Mouse (Mus musculus): ENCODE data around the gene Larp4. TPM values are rescaled to one million over a fixed set of nuclear protein-coding genes. Genes with fewer than 3 reads are reported as not detected.

Gene Larp4
- total RNA-seq, 4 experiments from 2014 or later = 59.9 to 82.8 (median 69.9) TPM

GRCm38 (mm10) chr15:100006180-100006579, 36.3 kb downstream of the Larp4 start:
- no peak for DNase-seq

- no peak for DNase-seq
These were observed 48.5 kb downstream of the Larp4 start for GRCm38 (mm10) chr15:100018280-100018899.

- no peak for DNase-seq
These were observed 51.3 kb downstream of the Larp4 start for GRCm38 (mm10) chr15:100021175-100021574.

GRCm38 (mm10) chr15:100022923-100023322, 53.1 kb downstream of the Larp4 start:
- no peak for DNase-seq

- DNase-seq = no peak
These were observed 55.4 kb downstream of the Larp4 start for GRCm38 (mm10) chr15:100025076-100025834.

- DNase-seq = no peak
These were observed 58.3 kb downstream of the Larp4 start for GRCm38 (mm10) chr15:100028133-100028532.

GRCm38 (mm10) chr15:100029497-100029896, 59.6 kb downstream of the Larp4 start:
- no peak for DNase-seq

- DNase-seq = no peak
These were observed 60.0 kb downstream of the Larp4 start for GRCm38 (mm10) chr15:100029900-100030299.

- no peak for DNase-seq
These were observed 62.7 kb downstream of the Larp4 start for GRCm38 (mm10) chr15:100032546-100032945.

GRCm38 (mm10) chr15:100038470-100038971, 68.7 kb downstream of the Larp4 start, which contains the start of gene Dip2b:
Dip2b (plus strand) TSS chr15:100038664.
- peak; percentile 86 for DNase-seq

GRCm38 (mm10) chr15:100039001-100039701, 69.3 kb downstream of the Larp4 start:
- DNase-seq = peak; percentile 30

GRCm38 (mm10) chr15:100040541-100041266, 70.8 kb downstream of the Larp4 start:
- no peak for DNase-seq

- no peak for DNase-seq
These were observed 71.6 kb downstream of the Larp4 start for GRCm38 (mm10) chr15:100041267-100042047.

- no peak for DNase-seq
These were observed 72.2 kb downstream of the Larp4 start for GRCm38 (mm10) chr15:100042048-100042400.

GRCm38 (mm10) chr15:100045576-100045975, 75.7 kb downstream of the Larp4 start:
- no peak for DNase-seq

GRCm38 (mm10) chr15:100049496-100050087, 79.7 kb downstream of the Larp4 start:
- DNase-seq = no peak

- no peak for DNase-seq
These were observed 81.1 kb downstream of the Larp4 start for GRCm38 (mm10) chr15:100050940-100051339.

- DNase-seq = no peak
These were observed 82.9 kb downstream of the Larp4 start for GRCm38 (mm10) chr15:100052726-100053125.

- no peak for DNase-seq
These were observed 86.6 kb downstream of the Larp4 start for GRCm38 (mm10) chr15:100056397-100056908.

- DNase-seq = no peak
These were observed 87.8 kb downstream of the Larp4 start for GRCm38 (mm10) chr15:100057698-100058097.

GRCm38 (mm10) chr15:100058143-100058542, 88.3 kb downstream of the Larp4 start:
- DNase-seq = no peak
